Mouse (Mus musculus): ENCODE measurements around the gene Ap4s1.
"Not testable (repeated sequence)": the region's sequence is repeated elsewhere in the genome, so short reads cannot be mapped to it uniquely, and the experiment has no call there.

Gene Ap4s1

GRCm38 (mm10) chr12:51690893-51691844 is at the start of gene Ap4s1:
Gene Ap4s1 (plus strand): TSS chr12:51691033.
- no peak for DNase-seq (ENCODE audit: low read depth)

GRCm38 (mm10) chr12:51641871-51642270 is 49.0 kb upstream of the Ap4s1 start:
- peak; percentile 75 for DNase-seq (ENCODE audit: low read depth)

- not testable (repeated sequence) for DNase-seq (ENCODE audit: low read depth)
Measured at GRCm38 (mm10) chr12:51649401-51649800, 41.4 kb upstream of the Ap4s1 start.

- DNase-seq (ENCODE audit: low read depth): no peak
Measured at GRCm38 (mm10) chr12:51655944-51656465, 34.8 kb upstream of the Ap4s1 start.

DNA sequence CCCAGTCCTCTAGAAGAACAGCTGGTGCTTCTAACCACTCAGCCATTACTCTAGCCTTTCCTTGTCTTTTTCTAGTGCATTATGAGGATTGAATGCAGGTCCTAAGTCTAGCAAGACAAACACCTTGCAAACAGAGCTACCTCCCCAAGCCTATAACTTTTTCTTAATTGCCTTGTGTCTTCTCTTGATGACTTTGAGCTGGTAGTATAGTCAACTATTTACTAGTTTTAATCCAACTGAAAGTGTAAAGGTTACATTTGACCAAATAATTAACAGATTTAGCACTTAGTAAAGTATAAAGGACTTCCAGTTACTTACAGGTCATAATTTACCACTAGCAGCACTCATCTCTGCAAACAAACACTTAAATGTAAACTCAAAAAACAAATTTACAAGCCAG is 27.8 kb upstream of the Ap4s1 start:
- no peak for DNase-seq (ENCODE audit: low read depth)

DNA sequence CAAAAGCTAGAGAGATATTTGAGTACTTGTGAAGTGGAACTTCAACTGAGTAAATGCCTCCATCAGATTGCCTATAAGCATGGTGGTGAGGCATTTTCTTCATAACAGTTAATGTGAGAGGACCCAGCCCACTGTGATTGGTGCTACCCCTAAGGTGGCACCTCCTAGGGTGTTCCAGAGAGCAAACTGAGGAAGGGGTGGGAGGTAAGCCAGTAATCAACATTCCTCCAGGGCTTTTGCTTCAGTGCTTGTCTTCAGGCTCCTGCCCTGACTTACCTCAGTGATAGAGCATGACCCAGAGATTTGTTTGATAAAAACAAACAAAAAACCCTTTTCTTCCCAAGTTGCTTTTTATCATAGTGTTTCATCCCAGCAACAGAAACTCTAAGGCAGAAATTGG is 26.9 kb upstream of the Ap4s1 start:
- DNase-seq (ENCODE audit: low read depth): no peak

GRCm38 (mm10) chr12:51666708-51667430 is 24.0 kb upstream of the Ap4s1 start:
- no peak for DNase-seq (ENCODE audit: low read depth)

DNA sequence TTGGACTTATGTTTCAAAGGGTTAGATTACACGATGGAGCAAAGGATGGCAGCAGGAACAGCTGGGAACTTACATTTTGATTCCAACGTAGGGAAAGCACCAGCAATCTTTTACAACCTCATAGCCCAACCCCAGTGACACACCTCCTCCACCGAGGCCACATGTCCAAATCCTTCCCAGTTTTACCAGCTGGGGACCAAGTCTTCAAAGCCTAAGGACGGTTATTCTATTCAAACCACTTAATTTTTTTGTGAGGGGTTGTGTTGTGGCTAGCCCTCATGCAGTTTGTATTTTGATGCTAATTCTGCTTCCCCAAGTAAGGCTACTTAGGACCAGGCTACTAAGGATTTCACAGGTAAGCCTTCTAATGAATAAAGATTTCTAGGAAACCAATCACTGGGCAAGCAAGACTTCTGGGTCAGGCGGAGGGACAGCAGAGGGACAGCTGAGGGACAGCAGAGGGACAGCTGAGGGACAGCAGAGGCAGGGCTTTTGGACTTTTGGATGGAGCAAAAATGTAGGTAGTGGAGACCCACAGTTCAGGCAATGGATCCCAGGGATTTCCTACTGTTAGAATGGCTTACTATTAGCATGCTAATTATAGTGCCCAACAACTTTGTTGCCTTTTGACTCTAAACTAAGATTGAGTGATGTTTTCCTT is 19.5 kb upstream of the Ap4s1 start:
- DNase-seq (ENCODE audit: low read depth): no peak

DNA sequence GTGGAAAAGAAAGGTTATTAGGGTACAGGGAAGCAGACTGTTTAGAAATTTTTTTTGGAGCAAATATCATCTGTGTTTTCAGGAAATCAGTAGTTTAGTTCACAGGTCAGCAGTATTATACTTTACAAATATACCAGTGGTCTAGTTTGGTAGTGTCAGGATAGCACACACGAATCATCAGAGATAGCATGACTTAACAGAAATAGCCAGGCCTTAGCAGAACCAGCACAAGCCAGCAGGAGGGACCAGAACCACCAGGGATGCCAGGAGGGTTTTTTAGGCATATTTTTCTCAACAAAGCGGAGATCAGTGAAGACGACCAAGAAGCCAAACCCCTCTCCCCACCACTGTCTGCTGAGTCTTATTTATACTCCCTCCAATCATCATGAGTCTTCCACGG is 17.6 kb upstream of the Ap4s1 start:
- no peak for DNase-seq (ENCODE audit: low read depth)

GRCm38 (mm10) chr12:51676442-51676841 is 14.4 kb upstream of the Ap4s1 start:
- DNase-seq (ENCODE audit: low read depth): no peak

GRCm38 (mm10) chr12:51678844-51679243 is 12.0 kb upstream of the Ap4s1 start:
- no peak for DNase-seq (ENCODE audit: low read depth)

GRCm38 (mm10) chr12:51688546-51688945 is 2.3 kb upstream of the Ap4s1 start:
- no peak for DNase-seq (ENCODE audit: low read depth)

- peak; percentile 94 for DNase-seq (ENCODE audit: low read depth)
Measured at GRCm38 (mm10) chr12:51691845-51692632, 1.2 kb downstream of the Ap4s1 start, which contains the start of gene Strn3. Gene Strn3 (minus strand): TSS chr12:51691897.

DNA sequence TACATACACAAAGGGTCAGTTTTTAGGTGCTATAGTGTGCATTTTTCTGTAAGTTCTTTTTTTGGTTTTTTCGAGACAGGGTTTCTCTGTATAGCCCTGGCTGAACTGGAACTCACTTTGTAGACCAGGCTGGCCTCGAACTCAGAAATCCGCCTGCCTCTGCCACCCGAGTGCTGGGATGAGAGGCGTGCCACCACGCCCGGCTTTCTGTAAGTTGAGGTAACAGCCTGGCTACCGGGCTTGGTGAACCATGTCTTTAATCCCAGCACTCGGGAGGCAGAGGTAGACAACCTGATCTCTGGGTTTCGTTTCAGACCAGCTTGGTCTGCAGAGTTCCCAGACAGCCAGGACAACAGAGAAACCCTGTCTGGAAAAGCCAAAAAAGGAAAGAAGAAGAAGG is 2.0 kb downstream of the Ap4s1 start:
- not testable (repeated sequence) for DNase-seq (ENCODE audit: low read depth)

GRCm38 (mm10) chr12:51693419-51693818 is 2.6 kb downstream of the Ap4s1 start:
- DNase-seq (ENCODE audit: low read depth): no peak

DNA sequence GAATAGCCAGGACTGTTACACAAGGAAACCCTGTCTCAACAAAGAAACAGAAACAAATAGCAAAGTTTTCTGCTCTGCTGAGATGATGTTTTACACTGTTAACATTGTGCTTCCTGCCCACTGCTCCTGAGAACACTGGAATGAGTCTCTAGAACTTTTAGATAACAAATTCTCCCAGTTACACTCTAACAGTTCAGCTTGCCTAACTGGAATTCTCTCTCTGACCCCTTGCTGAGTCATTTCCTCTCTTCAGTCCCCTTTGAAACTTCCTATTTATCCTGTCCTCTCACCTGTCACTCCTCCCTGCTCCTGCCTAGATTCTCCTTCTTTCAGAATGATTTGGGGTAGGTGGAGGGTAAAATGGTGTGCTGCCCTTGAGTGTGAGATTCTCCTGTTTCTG is 3.3 kb downstream of the Ap4s1 start:
- no peak for DNase-seq (ENCODE audit: low read depth)

DNA sequence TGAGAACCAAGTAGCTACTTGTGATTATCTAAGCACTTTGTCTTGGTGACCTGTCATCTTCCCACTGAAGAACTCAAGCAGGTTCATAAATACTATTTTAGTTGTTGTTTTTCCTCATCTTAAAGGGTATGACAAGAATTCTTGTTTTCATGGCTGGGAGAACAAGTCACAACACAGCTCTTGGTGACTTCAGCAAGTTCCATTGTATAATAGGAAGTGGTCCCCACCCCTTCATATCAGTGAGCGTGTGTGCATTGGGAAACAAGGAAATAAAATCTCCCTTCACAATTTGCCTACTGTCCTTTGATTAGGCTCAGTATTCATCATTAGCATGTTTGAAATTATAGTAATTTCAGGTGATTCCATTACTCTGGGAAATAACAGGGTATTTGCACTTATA is 4.1 kb downstream of the Ap4s1 start:
- no peak for DNase-seq (ENCODE audit: low read depth)

- no peak for DNase-seq (ENCODE audit: low read depth)
Measured at GRCm38 (mm10) chr12:51696157-51696556, 5.3 kb downstream of the Ap4s1 start.

- peak; percentile 75 for DNase-seq (ENCODE audit: low read depth)
Measured at GRCm38 (mm10) chr12:51699623-51700393, 9.0 kb downstream of the Ap4s1 start.

- DNase-seq (ENCODE audit: low read depth): no peak
Measured at GRCm38 (mm10) chr12:51701723-51702122, 10.9 kb downstream of the Ap4s1 start.

- DNase-seq (ENCODE audit: low read depth): no peak
Measured at GRCm38 (mm10) chr12:51703859-51704258, 13.0 kb downstream of the Ap4s1 start.
